Mouse (Mus musculus) megakaryocyte progenitor cell, adult 5-6 weeks (primary cell): Measurements from ENCODE around the gene Gm20403. TPM values are rescaled to one million over a fixed set of nuclear protein-coding genes. Genes with fewer than 3 reads are reported as not detected.
"Not testable (repeated sequence)": the region's sequence is repeated elsewhere in the genome, so short reads cannot be mapped to it uniquely, and the experiment has no call there.

Experiments
- ATAC-seq: replicated peaks from 2 replicates; pipeline ENCODE4 v1.8.0; 2016; ENCODE audit warnings: mild to moderate bottlenecking, moderate TSS enrichment, inconsistent platforms; ENCODE audit not compliant: poor library complexity
- total RNA-seq, 2 experiments: library from RNA; stranded (forward) in 1 of 2; stranded (reverse) in 1 of 2; fragments of 157-497, 149-512 nt in 1 of 2; fragments of 200-1000 nt in 1 of 2; gene quantifications; 2 replicates each; pipeline versions ENCODE4 v1.2.3 to v1.2.4; 2015 to 2017

The Gm20403 gene
- total RNA-seq, 2 experiments from 2014 or later = not detected

GRCm38 (mm10) chr12:54993246-54994067, 7.1 kb upstream of the Gm20403 start:
- ATAC-seq = peak; percentile 74

- ATAC-seq = peak; percentile 83
Observed at GRCm38 (mm10) chr12:54992814-54993213, 6.5 kb upstream of the Gm20403 start.

- no peak for ATAC-seq
Observed at GRCm38 (mm10) chr12:54988323-54988850, 2.1 kb upstream of the Gm20403 start.

- ATAC-seq = no peak
Observed at GRCm38 (mm10) chr12:54987156-54987555, 827 bp upstream of the Gm20403 start.

- ATAC-seq = 0 out of 2 replicates have a peak, but pooled peaks have one; percentile 3
Observed at GRCm38 (mm10) chr12:54985257-54986051, 875 bp downstream of the Gm20403 start.

- peak; percentile 69 for ATAC-seq
Observed at GRCm38 (mm10) chr12:54984701-54985256, 1.6 kb downstream of the Gm20403 start.

GRCm38 (mm10) chr12:54982935-54983715, 3.2 kb downstream of the Gm20403 start:
- no peak for ATAC-seq

- no peak for ATAC-seq
Observed at GRCm38 (mm10) chr12:54981962-54982361, 4.4 kb downstream of the Gm20403 start.

GRCm38 (mm10) chr12:54980939-54981338, 5.4 kb downstream of the Gm20403 start:
- no peak for ATAC-seq

GRCm38 (mm10) chr12:54980532-54980931, 5.8 kb downstream of the Gm20403 start:
- ATAC-seq = 0 out of 2 replicates have a peak, but pooled peaks have one; percentile 21

GRCm38 (mm10) chr12:54969033-54969432, 17.3 kb downstream of the Gm20403 start:
- ATAC-seq = no peak

GRCm38 (mm10) chr12:54965532-54966160, 20.7 kb downstream of the Gm20403 start:
- ATAC-seq = no peak

- peak; percentile 86 for ATAC-seq
Observed at GRCm38 (mm10) chr12:54959569-54959968, 26.8 kb downstream of the Gm20403 start.

- ATAC-seq = peak; percentile 56
Observed at GRCm38 (mm10) chr12:54956974-54957373, 29.4 kb downstream of the Gm20403 start.

- ATAC-seq = no peak
Observed at GRCm38 (mm10) chr12:54956457-54956856, 29.9 kb downstream of the Gm20403 start.

- ATAC-seq = no peak
Observed at GRCm38 (mm10) chr12:54946116-54946515, 40.2 kb downstream of the Gm20403 start.

GRCm38 (mm10) chr12:54942586-54943157, 43.7 kb downstream of the Gm20403 start:
- not testable (repeated sequence) for ATAC-seq

- not testable (repeated sequence) for ATAC-seq
Observed at GRCm38 (mm10) chr12:54937581-54938343, 48.6 kb downstream of the Gm20403 start.
